Mouse (Mus musculus) right cerebral cortex, adult 18-20 months (tissue): ENCODE measurements around the gene Rai1.

Source experiments
- DNase-seq: peaks from one replicate; pipeline ENCODE4 v3.0.0; 2022; ENCODE audit warnings: mixed read lengths

Gene Rai1

DNA sequence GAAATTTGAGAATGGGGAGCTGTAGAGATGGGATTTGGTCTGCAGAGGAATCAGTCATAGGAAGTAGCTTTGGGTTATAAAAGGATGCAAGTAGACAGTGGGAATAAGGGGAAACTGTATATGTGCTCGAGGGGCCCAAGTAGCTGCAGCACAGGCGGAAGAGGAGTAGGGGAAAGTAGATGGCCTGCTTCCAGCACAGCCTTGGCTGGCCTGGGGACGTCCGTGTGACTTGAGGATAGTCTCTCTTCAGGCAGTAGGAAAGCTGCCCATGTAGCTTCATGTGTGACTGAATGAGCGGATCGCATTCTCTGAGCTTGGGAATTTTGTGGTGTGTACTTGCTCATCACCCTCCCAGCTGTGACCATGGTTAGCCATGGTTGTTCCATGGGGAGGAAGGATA is 59.6 kb downstream of the Rai1 start:
- no peak for DNase-seq

DNA sequence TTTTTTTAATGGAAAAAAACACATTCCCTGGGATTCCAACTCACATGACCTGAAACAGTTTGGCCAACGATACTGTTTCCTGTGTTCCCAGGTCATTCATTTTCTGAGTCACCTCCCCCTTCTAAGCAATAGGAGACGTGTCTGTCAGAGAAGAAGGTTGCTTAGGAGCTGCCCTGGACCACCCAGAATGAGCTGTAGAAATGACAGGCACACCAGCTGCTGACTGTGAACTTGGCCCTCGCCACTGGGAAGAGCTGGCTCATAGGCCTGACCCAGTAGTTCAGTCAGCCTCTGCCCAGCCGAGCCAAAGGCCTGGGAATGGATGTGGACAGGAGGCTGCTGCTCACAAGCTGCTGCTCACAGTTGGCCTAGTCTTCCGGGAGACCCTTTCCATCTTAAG is 60.3 kb downstream of the Rai1 start:
- no peak for DNase-seq

DNA sequence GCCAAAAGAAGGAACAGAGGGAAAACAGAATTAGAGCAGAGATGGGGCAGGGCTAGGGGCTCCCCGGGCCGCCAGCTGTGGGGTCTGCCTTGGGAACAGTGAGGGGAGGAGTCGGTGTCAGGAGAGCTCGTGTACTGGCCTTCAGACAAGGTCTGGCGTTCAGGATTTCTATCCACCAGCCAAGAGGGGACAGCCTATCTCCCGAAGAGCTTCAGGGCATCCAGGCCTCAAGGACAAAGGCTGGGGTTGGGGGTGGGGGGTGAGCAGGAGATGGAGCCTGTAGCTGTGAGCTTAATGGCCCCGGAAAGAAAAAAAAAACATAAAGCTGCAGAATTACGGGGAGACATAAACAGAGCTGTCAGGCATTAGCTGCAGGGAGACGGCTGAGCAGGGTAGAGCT is 64.0 kb downstream of the Rai1 start:
- no peak for DNase-seq

DNA sequence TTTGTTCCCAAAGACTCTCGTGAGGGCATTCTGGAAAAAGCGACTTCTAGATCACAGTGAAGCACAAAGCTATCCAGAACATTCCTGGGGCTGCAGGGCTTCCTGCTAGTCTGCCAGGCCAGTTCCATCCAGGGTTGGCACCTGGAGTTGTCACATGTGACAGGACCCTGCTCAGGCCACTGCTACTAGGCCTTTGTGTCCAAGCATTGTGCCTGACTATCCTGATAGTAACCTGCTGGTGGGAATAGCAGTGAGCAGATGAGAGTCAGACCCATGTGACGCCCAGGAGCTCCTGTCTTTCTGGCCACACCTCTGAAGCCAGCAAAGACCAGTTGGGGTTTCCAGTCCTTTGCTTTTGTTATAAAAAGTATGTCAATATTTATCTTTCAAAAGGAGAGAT is 67.3 kb downstream of the Rai1 start:
- DNase-seq = no peak

DNA sequence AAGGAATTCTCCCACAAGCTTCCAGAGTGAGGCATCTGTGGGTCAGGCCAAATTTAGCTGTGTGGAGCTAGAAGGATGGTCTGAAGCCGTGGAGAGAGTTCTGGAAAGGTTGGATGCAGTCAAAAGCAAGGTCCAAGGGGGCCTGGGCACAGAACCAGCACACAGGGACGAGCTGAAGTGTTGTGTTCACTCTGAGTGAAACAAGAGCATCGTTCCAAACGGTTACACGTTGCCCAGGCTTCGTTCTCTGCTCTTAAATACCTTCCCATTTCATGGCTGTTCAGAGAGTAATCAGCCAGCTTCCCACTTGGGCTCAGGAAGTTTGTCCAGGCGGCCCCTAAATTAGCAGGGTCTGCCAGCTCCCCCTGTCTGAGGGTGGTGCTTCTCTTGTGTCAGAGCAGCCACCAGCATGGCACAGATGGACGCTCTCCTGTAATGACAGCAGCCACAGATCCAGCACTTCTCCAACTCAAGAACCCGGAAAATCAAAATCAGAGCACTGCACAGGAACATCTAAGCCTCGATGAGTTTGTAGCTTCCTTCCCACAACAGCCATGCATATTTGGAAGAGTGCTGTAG is 68.9 kb downstream of the Rai1 start:
- DNase-seq = no peak

DNA sequence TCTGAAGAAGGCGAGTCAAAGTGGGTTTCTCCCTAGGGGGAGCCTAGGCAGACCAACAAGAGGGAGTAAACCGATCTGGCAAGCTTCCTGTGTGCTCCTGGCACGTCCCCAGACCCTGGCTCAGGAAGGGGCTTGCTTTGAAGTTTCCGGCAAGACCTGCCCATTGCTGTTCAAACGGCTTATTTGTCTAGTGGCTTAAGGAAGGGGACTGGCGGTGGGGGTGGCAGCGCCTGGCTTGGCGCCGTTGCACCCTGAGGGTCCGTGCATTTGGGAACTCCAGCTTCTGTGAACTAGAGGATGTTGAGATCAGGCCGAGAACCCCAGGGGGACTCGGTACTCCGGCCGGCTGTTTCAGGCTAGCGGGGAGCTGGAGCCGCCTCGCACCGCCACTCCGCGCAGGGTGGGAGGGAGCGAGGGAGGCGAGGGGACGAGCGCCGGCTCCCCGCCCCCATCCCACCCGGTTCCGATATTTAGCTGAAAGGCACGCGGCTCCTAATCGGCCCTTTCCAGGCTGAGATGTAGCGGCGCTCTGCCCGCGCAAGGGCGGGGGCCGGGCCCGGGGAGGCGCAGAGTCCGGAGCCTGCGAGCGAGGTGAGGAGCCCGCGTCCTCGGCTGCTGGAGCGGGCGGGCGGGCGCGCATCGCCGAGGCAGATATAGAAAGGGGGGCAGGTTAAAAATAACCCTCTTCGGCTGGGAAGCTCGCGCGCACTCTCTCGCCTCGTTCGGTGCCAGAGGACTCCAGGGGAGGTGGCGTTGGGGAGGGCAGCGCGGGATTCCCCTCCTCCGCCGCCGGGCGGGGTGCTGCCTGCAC is 70.8 kb downstream of the Rai1 start:
- peak; percentile 89 for DNase-seq

DNA sequence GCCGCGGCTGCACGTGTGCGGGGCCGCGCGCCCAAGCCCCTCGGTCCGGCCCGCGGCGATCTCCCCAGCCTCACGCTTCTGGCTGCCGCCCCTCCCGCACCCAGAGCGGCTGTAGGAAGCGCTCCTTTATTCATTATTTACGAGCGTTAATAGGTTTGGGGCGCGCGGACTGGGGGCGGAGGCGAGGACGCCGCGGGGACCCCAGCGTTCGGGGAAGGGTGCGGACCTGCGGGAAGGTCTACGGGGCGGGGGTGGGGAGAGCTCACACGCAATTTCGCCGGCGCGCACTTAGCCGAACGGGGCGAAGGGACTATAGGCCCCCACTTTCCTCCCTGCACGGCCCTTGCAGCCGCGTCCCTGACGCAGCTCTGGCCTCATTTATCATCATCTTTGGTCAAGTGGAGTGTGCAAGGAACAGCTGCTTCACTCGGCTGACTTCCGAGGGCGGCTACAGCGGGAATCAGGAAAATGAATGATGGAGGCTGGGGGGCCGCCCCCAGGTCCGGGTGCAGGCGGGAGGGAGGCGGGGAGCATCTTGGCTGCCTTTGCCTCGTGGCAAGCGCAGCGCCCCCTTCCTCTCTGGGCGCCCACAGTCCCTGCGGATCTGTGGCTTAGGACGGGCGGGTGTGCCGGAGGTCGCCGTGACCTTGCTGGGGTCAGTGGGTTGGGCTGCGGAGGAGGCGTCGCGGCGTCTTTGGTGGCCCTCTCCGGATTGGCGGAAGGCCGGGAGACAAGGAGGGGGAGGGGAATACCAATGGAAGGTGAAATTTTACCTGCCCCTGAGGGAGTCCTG is 71.6 kb downstream of the Rai1 start:
- DNase-seq = peak; percentile 83

DNA sequence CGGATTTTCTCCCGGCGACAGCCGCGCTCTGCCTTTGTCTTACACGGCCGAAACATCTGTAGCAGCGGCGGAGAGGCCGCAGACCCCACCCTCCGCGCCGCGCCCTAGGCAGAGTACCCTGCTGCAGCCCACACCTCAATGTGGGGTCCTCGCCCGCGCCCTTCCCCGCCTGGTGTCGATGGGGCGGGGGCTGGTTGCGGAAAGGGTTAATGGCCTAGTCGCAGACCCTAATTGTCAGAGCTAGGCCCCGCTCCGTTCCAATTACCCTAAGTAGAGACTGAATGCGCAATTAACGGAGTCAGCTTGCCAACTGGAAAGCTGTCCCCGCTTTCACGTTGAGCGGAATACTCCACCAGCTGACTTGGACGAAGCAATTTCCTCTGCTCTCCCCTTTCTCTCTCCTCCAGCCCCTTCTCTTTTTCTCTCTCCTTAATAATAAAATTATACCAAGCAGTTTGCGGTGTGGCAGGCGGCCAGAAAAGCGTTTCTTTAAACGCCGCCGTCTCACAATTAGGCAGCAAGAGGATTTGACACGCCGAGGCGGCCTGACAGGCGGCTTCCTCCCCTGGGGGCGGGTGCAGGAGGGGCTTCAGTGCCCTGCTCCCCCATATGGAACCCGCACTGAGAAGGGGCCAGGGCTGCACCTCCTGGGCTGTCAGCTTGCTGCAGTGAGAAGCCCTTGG is 72.3 kb downstream of the Rai1 start:
- peak; percentile 69 for DNase-seq

DNA sequence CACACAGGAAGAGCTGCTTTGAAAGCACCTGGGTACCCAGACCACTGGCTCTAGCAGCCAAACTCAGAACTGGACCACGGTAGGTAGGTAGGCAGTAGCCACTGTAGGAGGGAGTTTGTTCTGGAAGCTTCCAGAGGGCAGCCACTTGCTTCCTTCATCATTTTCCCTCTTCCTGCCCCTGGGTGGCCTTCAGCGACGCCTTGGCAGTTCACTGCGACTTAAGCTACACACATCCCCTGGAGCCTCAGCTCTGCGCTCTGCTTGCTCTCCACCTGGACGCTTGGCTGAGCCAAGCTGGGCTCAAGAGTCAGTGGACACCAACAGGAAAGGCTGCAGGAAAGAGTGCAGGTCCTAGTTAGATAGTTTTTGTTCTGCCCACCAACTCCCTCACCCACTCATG is 73.2 kb downstream of the Rai1 start:
- DNase-seq = no peak

DNA sequence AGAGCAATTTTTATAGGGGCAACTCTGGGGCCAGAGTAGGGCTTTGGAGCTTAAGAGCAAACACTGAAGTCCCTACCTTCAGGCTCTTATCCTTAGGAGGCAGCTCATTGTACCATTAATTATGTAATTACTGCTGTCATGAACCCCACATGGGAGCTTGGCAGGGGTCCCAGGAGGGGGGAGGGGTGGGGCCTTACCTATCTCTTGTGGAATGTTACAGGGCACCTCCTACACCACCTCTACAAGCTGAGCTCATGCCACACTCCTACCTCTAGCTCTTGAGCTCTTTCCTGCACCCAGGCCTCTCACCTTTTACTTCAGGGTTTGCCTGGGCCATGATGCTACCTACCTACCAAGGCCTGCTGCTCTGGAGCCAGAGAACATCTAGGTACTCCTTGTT is 73.7 kb downstream of the Rai1 start:
- DNase-seq = no peak

DNA sequence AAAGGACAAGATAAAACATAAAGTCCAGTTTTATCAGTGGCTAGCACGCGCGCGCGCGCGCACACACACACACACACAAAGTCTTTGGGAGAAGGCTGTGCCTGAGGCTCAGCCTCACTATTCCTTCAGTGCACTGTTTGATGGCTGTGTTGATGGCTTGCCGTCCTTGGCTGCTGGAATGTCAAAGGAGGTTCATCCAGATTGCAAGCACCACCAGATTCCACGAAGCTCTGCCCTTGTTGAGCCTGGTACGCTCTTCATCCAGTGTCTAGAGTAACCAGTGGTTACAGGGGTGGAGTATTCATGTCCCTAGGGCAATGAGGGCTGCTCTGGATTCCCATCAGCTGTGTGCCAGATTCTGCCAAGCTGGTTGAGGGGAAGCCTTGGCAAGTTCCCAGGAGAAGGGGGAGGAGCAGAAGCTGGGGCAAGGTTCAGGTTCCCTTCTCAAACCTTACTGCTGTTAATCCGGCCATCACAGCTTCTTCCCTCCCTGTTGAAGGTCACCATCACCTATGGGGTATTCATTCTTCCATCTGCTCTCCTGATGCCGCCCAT is 77.4 kb downstream of the Rai1 start:
- no peak for DNase-seq

DNA sequence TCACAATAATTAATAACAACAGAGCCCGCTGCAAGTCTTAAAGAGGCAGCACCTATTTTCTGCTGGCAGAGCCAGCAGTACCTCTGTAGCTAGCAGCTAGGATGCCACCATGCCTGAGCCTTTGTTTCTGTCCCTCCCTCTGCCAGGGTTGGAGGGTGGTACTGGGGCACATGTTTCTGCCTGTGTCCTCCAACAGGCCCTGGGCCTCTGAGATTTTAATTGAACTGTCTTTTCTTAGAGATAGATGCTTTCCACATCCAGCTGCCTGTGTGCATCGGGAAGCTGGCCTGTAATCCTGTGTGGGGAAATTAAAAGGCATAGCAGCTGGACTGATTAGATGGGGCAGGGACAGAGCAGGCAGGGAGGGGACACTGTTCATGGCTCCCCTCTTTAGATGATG is 77.9 kb downstream of the Rai1 start:
- no peak for DNase-seq

DNA sequence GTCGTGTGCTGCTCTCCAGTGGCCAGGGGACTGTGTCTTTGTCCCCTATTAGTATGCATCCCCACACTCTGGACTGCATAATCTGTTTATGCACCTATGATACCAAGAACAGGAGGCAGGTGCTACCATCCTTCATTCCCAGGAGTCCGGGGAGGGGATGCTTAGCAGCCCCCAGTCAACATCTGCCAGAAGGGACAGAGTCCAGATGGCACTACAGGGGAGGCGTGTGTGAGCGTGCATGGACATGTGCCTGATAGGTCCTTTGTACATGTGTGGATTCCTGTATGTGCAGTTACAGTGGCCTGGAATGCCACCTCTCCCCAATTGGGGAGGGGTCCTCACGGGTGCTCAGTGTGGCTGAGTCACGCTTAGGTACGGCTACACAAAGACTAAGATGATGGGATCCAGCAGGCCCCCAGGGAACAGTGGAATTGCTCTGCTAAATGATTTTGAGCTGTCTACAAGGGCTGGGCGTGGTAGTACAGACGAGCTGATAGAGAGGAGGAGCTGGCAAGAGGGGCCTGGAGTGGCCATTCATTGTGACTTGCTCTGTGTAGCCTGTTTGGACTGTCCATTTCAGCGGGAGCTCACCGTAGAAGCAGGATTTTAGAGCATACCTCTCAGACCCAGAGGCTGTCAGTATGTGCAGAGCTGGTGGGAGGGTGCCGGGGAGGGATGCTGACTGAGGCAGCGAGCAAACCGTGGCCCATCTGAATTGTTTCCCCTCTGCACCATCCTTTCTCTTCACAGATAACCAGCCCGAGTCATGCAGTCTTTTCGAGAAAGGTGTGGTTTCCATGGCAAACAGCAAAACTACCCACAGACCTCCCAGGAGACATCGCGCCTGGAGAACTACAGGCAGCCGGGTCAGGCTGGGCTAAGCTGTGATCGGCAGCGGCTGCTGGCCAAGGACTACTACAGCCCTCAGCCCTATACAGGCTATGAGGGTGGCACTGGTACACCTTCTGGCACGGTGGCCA is 79.8 kb downstream of the Rai1 start:
- peak; percentile 73 for DNase-seq

DNA sequence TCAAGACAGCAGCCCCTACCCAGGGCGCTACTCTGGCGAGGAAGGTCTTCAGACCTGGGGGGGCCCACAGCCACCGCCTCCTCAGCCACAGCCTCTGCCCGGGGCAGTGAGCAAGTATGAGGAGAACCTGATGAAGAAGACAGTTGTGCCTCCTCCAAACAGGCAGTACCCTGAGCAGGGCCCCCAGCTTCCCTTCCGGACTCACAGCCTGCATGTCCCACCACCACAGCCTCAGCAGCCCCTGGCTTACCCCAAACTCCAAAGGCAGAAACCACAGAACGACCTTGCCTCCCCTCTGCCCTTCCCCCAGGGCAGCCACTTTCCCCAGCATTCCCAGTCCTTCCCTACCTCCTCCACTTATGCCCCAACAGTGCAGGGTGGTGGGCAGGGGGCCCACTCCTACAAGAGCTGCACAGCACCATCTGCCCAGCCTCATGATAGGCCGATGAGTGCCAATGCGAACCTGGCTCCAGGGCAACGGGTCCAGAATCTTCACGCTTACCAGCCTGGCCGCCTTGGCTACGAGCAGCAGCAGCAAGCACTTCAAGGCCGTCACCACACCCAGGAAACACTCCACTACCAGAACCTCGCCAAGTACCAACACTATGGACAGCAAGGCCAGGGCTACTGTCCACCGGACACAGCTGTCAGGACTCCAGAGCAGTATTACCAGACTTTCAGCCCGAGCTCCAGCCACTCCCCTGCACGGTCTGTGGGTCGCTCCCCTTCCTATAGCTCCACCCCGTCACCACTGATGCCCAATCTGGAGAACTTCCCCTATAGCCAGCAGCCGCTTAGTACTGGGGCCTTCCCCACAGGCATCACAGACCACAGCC is 80.8 kb downstream of the Rai1 start:
- no peak for DNase-seq

DNA sequence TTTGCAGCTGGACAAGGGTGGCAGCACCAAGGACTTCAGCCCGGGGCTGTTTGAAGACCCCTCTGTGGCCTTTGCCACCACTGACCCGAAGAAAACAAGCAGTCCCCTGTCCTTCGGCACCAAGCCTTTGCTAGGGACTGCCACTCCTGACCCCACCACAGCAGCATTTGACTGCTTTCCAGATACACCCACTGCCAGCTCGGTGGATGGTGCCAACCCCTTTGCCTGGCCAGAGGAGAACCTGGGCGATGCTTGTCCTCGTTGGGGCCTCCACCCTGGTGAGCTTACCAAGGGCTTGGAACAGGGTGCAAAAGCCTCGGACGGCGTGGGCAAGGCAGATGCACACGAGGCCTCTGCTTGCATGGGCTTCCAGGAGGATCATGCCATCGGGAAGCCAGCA is 82.3 kb downstream of the Rai1 start:
- no peak for DNase-seq

DNA sequence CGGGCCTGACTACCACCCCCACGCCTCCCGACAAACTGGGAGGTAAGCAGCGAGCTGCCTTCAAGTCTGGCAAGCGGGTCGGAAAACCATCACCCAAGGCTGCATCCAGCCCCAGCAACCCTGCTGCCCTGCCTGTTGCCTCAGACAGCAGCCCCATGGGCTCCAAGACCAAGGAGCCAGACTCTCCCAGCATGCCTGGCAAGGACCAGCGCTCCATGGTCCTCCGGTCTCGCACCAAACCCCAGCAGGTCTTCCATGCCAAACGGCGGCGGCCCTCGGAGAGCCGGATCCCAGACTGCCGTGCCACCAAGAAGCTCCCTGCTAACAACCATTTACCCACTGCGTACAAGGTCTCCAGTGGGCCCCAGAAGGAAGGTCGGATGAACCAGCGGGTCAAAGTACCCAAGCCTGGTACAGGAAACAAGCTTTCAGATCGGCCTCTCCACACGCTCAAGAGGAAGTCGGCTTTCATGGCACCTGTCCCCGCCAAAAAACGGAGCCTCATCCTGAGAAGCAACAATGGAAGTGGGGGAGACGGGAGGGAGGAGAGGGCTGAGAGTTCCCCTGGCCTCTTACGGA is 83.6 kb downstream of the Rai1 start:
- no peak for DNase-seq

DNA sequence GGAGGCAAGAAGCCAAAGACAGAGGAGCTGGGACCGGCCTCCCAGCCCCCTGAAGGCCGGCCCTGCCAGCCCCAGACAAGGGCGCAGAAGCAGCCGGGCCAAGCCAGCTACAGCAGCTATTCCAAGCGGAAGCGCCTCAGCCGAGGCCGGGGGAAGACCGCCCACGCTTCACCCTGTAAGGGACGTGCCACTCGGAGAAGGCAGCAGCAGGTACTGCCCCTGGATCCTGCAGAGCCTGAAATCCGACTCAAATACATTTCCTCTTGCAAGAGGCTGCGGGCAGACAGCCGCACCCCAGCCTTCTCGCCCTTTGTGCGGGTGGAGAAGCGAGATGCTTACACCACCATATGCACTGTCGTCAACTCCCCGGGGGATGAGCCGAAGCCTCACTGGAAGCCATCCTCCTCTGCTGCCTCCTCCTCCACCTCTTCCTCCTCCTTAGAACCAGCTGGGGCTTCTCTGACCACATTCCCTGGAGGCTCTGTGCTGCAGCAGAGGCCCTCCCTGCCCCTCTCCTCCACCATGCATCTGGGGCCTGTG is 84.8 kb downstream of the Rai1 start:
- peak; percentile 54 for DNase-seq

DNA sequence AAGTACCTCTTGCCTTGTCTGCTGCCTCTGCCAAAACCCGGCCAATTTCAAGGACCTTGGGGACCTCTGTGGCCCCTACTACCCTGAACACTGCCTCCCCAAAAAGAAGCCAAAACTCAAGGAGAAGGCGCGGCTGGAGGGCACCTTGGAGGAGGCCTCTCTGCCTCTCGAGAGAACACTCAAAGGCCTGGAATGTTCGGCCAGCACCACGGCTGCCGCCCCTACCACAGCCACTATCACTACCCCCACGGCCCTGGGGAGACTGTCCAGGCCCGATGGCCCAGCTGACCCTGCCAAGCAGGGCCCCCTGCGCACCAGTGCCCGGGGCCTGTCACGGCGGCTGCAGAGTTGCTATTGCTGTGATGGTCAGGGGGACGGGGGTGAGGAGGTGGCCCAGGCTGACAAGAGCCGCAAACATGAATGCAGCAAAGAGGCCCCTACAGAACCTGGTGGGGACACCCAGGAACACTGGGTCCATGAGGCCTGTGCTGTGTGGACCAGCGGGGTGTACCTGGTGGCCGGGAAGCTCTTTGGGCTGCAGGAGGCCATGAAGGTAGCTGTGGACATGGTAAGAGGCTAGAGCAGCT is 85.3 kb downstream of the Rai1 start:
- no peak for DNase-seq

DNA sequence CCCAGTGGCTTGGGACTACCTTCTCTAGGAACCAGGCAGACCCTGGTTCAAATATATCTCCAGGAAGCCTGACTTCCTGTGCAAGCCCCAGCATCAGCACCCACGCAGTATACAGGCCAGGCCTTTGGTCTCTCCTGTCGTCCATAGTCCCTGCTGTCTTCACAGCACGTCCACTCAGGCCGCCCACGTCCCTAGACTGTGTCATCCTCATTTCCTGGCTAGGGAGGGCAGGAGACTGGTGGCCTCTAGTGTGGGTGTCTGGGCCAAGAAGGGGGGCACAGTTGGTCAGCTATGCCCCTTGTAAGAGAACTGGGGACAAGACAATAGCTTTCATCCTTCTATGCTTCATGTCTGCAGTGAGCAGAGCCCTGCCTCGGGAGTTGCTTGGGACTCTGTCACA is 87.7 kb downstream of the Rai1 start:
- DNase-seq = no peak

DNA sequence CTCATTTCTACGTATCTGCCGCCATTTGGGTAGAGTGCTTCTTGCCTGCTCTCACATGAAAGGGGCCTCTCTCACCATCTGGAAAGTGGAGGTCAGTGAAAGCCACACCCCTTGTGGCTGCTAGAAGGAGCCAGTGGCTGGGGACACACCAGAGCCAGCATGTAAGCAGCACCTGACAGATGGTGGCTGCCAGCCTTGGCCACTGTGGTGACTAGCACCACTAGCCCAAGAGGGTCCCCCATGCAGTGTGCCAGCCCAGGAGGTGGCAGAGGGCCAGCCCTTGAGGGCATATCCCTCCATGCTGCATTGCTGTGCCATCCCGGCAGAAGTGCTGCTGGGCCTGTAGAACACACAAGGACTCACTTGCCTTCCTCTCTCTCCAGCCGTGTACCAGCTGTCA is 88.7 kb downstream of the Rai1 start:
- DNase-seq = no peak
